Mouse (Mus musculus) Muller cell, postnatal 12 days (primary cell): ENCODE results near the gene BC051142.

Experiments
- DNase-seq: peaks from one replicate; pipeline ENCODE4 v3.0.0-alpha.2; 2015; ENCODE audit errors: inconsistent ontology term

BC051142 gene

GRCm38 (mm10) chr17:34507591-34507990 is 109.0 kb downstream of the BC051142 start:
- DNase-seq, result no peak
